Mouse (Mus musculus) heart, postnatal 14 days (tissue): Measurements from ENCODE around the gene I830077J02Rik. TPM values are rescaled to one million over a fixed set of nuclear protein-coding genes. Genes with fewer than 3 reads are reported as not detected.

Source experiments
- DNase-seq, 2 experiments: peaks; one replicate each; pipeline ENCODE4 v3.0.0; 2021 to 2022
- intact Hi-C: fragments of 180-260 bp; cut with DNase I; formaldehyde crosslinking; loops from one replicate; pipeline ENCODE4 v1.15.1; 2025
- long read RNA-seq, 2 experiments: library from polyadenylated mRNA; stranded (forward); transcript quantifications; one replicate each; pipeline ENCODE4 v2.0.0; 2021
- total RNA-seq, 2 experiments: library from RNA; stranded (reverse); gene quantifications; 2 replicates each; pipeline ENCODE4 v1.2.3; 2021

I830077J02Rik gene
- total RNA-seq: under 1 TPM; 0.81 to 0.88 TPM
- long read RNA-seq, experiment 1: 0 reads
- long read RNA-seq, experiment 2, partial matches to known transcripts: 0 of 1 reads
- long read RNA-seq, experiment 2, other reads (novel, unspliced or antisense): 0 of 1 reads

DNA sequence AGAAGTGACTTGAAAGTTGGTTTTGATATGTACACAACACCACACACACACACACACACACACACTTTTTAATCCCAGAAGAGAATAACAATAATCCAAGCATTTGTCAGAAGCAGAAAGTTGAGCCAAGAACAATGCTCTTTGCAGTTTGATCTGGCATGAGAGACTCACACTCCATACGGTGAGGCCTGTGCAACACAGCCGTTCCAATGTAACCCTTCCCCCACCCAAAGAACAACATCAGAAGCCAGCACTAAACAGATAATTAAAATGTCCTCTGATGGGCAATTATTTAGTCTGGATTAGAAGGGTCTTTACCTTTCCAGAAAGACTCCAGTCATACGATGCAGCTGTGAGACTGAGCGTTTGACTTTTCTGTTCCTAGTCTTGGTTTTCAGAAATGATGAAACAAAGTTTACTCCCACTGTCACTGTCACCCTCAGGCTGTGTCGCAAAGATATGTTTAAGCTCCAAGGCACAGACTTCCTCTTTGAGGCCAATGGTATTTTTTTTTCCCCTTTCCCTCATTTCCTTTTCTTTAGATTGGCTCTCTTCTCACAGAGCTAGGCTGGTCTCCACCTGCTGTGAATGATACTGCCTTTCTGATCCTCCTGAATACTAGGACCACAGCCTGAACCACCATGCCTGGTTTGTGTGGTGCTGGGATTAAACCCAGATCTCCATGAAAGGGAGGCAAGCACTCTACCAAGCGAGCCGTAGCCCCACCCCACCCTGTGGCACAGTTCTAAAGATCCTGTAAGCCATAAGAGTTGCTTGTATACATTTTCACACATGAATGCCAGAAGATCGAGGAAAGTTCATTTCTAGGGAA, at the start of gene I830077J02Rik:
TSS of gene I830077J02Rik (minus strand) at position 425 of the 832 bp plus-strand sequence.
- no peak for DNase-seq
- intact Hi-C loops: no loop called here

DNA sequence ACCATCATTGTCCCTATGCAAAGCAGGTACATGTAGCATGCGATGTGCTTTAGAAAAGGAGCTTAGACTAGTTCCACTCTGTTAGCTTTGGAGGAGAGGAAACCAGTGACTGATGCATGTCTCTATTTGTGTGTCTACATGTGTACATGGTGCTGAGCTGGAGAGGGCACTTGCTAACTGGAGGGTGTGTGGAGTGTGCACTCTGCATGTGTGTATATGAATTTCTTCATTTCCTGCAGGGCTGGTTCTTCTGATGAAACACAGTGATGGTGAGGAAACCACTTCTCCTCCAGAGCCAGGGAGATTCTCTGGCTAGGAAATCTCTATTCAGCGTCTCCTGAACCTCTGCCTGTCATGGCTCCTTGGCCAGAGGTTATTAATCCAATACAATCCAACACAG, 41.7 kb upstream of the I830077J02Rik start:
- no peak for DNase-seq
- intact Hi-C loops: no loop called here

DNA sequence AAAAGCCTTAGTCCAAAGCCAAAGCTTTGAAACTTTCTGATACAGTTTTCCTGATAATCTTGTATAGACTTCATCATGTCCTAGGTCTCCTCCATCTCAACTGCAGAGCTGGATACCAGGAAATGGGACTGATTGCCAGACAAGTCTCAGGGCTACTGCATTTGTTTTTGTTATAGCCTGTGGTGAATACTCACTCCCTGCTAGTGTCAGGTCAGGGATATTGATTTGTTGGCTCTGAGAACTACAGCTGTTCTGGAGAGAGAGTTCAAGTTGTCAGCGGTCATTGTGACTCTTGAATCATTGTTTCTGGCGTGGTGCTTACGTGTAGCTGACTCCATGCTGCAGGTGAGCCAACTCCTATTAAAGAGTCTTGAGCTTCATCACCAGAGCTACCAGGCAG, 40.9 kb upstream of the I830077J02Rik start, which contains the start of gene Ovgp1:
TSS of gene Ovgp1 (plus strand) at position 301 of the 400 bp plus-strand sequence.
- no peak for DNase-seq
- intact Hi-C loops: no loop called here

DNA sequence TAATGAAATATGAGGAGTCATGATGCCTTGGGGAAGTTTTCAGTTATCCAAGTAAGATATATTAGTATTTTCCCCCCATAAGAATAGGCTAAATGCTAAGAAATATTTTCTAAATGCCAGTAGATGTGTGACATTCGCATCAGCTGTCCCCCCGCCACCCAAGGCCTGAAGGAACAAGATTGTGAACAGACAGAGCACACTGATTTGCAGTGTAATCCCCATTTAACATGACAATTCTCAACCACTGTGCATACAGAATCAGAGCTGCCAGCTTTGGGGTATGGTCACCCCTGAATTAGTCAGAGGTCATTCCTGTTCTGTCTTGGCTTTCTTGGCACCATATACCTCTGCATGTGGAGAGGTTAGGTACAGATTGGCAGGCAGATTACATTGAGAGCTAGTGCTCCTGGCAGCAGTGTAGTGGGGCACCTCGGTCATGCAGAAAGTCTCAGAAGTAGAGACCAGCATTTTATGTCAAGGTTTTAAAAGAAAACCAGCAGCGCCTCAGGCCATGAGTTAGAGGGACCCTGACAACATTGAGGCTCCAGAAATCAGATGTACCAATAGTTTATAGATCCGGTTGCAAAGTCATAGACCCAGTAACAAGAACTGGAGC, 39.5 kb upstream of the I830077J02Rik start:
- intact Hi-C loops: no loop called here
- DNase-seq: no peak

DNA sequence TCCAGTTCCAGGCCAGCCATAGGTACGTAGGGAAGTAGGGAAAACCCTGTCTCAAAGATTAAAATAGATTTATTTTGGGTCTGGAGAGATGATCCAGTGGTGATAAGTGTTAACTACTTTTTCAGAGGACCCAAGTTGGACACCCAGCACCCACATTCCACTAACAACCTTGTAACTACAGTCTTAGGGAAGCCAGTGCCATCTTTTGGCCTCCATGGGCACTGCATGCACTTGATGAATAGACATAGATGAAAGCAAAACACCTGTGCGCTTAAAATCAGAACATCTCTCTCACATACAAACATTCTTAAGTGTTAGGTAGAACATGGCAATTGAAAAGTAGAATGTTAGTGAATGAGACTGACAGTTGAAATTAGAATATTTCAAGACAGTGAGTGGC, 28.2 kb upstream of the I830077J02Rik start:
- intact Hi-C loops: no loop called here

DNA sequence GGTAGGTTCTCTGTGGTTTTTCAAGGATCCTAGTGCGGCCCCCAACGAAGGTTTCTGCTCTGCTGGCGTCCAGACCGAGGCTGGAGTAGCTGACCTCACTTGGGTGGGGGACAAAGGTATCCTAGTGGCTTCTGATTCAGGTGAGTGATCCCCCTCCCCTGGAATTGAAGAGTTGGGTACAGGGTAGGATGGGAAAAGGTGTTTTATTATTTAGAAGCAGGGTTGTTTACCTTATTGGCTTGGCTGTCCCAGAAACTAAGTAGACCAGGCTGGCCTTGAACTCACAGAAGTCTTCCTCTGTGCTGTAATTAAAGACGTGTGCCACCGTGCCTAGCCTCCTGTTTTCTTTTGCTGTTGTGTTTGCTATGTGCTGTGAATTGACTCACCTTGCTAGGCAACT, 27.5 kb upstream of the I830077J02Rik start, which contains the start of gene Atp5f1:
TSS of gene Atp5f1 (minus strand) at position 101 of the 400 bp plus-strand sequence.
- DNase-seq: no peak
- intact Hi-C loops: loop anchor here (5.0 kb wide), 2 partner anchors 238 to 273 kb away; partner anchors contain the start of gene Ddx20

More for the DNA sequence above, 28.2 kb upstream of the I830077J02Rik start:
- peak in 1 of 2 experiments; percentile 9 for DNase-seq

DNA sequence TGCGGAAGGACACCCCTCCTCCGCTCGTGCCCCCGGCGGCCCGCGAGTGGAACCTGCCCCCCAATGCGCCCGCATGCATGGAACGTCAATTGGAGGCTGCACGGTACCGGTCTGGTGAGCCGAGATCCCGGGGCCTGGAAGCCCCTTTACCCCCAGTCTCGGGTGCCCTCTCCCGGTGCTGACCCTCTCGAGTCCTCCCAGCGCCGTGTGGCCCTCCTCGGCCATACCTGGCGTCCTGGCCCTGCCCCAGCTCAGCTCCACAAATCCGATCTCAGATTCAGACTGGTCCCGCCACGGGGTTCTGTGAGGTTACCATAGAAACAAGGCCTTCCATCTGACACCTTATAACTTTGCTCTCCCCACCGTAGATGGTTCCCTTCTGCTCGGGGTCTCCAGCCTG, 27.1 kb upstream of the I830077J02Rik start:
- no peak for DNase-seq
- intact Hi-C loops: loop anchor here (5.0 kb wide), 2 partner anchors 237 to 272 kb away; partner anchors contain the start of gene Ddx20

DNA sequence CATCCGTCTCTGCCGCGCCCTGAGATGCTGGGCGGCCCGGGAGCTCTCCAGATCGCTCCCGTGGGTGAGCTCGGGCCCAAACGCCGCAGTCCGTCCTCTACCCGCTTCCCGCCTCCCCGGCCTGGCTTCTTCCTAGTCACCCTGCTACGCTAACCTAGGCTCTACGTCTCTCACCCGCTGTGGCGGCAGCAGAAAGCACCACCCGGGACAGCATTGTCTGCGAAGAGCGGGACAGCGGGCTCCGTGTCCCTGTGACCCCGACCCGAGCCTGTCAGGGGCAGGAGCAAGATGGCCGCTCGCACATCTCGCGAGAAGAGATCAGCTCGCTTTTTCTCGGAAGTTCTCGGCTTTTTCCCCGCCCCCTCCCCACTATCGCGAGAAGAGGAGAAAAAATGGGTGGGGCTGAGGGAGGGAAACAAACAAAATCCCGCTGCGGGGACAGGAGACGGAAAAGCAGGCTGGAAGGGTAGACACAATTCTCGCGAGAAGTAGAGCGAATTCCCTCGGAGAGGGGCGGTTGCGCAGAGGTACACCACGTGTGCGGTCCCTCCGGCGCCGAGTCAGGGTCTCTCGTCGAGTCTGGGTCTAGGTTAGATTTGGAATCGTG, 26.6 kb upstream of the I830077J02Rik start, which contains the start of gene Wdr77:
TSS of gene Wdr77 (plus strand) at position 396 of the 607 bp plus-strand sequence.
- DNase-seq: peak; percentile 95 to 96
- intact Hi-C loops: loop anchor here (5.0 kb wide), 2 partner anchors 237 to 272 kb away; partner anchors contain the start of gene Ddx20

DNA sequence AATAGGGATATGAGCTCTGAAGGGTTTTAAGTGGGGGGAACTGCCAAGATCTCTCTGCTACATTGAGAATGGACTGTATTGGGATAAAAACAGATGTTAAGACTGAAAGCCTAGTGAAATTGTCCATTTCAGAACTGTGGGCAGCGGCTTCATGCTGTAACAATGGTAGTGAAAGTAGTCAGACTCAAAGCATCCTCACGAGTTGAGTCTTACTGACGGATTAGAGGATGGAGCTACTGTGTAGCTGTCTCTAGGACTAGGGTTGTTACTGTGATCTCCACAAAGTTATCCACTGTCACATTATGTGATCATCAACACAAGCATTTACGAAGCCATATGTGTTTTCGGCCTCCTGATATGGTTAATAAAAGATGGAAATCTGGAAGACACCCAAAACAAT, 25.7 kb upstream of the I830077J02Rik start:
- intact Hi-C loops: loop anchor here (5.0 kb wide), 2 partner anchors 236 to 271 kb away; partner anchors contain the start of gene Ddx20
- DNase-seq: no peak

DNA sequence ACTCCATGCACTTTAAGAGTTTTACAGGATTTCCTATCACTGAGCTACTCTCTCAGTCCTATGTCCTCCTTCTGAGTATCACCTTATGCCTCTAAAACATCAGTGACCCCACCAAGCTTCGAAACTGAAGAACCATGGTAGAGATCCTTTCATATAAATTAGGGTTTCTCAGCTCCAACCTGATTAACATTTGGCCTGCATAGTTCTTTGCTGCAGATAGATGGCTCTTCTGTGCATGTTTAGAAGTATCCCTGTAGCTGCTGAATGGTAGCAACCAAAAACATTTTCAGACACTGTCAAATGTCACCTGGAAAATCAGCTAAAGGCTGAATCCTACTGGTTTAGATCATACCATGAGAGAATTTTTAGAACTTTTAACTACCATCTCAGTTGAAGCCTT, 24.8 kb upstream of the I830077J02Rik start:
- DNase-seq: no peak
- intact Hi-C loops: loop anchor here (5.0 kb wide), 2 partner anchors 235 to 270 kb away; partner anchors contain the start of gene Ddx20

DNA sequence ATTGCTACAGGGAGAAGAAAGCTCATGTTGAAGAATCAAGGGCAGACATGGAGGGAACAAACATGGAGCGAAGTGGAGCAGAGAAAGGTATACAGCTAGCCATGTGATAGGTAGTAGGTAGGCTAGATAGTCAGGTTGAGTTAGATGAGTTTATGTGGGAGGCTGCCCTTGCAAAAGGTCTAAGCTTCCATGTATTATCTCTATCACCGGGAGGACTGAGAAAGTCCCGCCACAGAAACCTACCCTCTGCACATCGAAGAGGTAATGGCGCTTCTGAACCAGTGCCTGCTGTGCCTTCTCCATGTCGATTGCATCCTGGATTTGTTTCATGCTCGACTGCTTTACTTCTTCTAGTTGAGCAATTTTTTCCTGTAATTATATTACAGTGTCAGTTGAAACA, 18.9 kb upstream of the I830077J02Rik start:
- DNase-seq: no peak
- intact Hi-C loops: no loop called here

DNA sequence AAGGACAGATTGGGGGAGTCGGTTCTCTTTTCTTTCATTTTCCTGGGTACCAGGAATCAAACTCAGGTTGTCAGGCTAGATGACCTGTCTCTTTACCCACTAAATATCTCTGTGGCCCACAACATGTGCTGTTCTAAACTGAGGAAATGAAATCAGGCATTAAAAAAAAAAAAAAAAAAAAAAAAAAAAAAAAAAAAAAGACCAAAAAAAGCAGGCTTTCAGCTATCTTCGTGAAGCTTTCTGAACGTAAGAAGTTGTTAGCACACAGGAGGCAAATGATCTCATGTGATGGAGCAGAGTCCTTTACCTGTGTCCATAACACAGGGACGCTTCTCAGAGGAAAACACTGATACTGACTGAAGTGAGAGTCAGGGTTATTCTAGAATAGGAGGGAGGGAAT, 3.6 kb upstream of the I830077J02Rik start:
- DNase-seq: no peak
- intact Hi-C loops: no loop called here

DNA sequence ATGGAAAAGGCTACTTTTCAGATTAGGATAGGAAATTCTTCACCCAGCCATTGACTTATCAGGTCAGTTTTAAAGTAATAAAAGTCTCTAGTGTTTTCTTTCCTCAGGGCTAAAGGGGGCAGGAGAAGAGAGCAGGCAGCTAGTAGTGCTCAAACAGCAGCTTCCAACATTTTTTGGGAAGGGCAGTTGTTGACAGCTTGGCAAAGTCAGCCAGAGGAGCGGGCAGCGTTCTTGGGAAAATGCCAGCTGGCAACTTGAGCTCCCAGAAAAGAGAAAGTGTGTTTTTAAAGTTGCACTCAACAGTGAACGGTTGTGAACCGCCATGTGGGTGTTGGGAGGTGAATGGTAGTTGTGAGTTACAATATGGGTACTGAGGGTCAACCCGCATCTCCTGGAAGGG, 2.6 kb upstream of the I830077J02Rik start:
- peak; percentile 62 to 84 for DNase-seq
- intact Hi-C loops: no loop called here

DNA sequence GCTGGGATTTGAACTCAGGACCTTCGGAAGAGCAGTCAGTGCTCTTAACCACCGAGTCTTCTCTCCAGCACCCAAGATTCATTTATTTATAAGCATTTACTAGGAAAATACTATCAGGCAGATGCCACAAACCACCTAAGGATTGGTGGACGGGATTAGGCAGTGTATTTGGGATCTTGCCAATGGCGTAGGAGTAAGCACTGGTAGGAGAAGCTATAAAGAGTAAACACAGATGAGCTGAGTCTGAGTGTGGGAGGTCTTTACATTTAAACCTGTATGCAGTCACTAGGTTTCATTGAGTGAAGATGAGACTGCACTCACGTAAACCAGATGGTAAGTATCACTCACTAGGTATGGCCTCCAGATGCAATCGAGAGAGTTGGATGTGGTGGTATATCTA, 1.5 kb upstream of the I830077J02Rik start:
- no peak for DNase-seq
- intact Hi-C loops: no loop called here

DNA sequence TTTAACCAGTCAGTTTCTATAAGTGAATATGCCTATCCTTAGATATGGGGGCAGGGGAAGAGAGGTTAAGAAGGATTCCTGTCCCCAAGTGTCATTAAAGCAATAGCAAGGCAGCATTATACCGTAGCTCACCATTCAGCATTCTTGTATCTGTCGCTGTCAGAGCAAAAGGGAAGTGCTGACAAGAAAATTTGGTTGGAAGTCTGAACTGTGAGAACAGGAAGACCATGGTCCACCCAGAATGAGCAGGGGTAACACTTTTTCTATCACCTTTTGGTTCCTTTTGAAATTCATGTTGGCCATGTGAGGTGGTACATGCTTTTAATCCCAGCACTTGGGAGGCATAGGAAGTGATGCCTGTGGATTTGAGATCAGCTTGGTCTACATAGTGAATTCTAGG, 1.4 kb downstream of the I830077J02Rik start:
- intact Hi-C loops: no loop called here
- DNase-seq: no peak

DNA sequence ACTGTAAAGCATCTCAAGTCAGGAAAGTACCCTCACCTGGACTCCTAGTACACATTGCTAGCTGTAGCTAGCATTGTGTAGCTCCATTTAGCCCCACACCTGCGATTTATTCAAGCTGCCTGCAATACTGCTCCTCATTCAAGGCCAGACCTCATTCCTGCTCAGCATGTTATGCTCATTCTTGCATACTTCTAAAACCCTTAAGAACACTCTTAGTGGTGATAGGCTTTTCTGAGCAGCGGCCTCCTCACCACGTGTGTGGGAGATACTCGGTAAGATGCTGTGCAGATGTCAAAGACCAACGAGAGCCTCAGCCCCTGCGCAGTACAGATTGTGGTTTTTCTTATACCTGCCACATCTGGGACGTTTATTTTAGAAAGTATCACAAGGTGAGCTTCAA, 2.6 kb downstream of the I830077J02Rik start:
- intact Hi-C loops: no loop called here
- no peak for DNase-seq

DNA sequence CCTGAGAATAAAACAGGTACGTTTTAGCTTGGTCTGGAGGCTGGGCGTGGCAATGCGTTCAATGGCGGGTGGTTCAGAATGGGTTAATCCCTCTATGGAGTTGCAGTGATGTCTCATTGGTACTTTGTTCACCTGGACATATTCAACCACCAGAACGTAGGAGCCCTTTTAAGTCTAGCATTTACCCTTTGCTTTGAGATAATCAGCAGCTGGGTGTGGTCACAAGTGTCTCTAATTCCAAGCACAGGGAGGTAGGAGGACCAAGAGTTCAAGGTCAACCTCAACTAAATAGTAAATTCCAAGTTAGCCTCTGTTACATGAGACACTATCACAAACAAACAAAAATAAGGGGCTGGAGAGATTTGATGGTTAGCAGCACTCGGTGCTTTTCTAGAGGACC, 3.7 kb downstream of the I830077J02Rik start:
- DNase-seq: no peak
- intact Hi-C loops: no loop called here

DNA sequence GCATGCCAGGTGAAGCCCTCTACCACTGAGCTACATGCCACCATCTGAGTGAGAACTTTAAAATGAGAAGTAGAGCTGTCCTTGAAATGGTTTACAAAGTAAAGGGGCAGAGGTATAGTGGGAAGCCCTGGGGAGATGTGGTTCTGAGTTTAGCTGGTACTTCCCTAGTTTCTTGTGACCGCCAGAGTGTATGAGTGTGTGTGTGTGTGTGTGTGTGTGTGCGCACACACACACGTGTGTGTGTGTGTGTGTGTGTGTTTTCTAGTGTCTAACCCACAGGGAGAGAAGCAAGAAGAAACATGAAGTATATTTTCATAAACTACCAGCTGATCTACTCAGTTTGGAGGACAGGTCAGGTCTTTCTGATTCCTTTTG, 4.3 kb downstream of the I830077J02Rik start:
- DNase-seq: no peak
- intact Hi-C loops: no loop called here

DNA sequence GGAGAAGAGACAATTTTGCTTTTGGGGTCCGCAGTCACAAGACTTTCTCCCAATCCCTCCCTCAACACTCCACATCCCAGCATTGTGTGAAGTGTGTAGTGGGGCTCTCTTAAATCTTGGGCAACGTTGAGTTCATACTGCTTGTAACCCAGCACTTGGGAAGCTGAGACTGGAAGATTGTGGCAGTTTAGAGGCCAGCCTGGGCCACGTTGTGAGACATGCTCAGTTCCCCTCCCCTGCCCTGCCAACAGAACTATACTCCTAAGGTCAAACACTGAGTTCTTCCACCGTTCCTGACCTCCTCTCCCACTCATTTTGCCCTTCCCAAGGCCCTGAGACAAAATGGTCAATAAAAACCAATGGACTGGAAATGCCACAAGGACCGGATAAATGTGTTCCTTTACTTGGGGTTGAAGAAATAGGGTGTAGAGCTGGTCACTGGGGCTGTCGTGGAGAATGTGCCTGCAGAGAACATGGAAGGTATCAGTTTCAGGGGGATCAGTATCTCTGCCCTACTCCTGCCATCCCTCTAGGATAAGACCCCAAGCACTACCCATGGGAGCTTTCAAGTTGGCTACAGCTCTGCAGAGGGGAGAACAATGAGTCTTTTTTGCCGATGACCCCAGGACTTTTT, 4.8 kb downstream of the I830077J02Rik start:
- intact Hi-C loops: no loop called here
- no peak for DNase-seq

DNA sequence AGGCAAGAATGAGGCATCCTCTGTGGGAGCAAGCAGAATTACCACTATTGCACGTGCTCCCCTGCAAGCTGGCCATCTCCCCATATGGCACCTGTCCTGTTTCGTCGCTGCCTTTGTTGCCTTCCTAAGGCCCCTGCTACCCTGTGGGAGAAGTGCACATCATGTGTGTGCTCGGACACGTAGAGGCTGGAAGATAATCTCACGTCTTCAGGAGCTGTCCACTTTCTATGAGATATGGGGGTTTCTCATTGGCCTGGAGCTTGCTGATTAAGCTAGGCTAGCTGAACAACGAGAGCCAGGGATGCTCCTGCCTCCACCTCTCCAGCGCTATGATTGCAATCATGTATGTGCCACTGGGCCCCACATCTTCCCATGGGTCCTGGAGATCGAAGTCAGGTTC, 7.8 kb downstream of the I830077J02Rik start:
- no peak for DNase-seq
- intact Hi-C loops: no loop called here
